Mouse (Mus musculus) G1E (cell line): ENCODE data around the gene Gpr22. TPM values are rescaled to one million over a fixed set of nuclear protein-coding genes. Genes with fewer than 3 reads are reported as not detected.
A peak's percentile ranks its signal among the peaks of the same experiment; 100 is the strongest.

Source experiments
- ATAC-seq: 2 replicates; pipeline ENCODE4 v1.8.0; 2016; ENCODE audit warnings: mild to moderate bottlenecking; ENCODE audit not compliant: insufficient number of reproducible peaks, poor library complexity, low FRiP score, severe bottlenecking; ENCODE audit errors: extremely low read depth
- DNase-seq: peaks from one replicate; pipeline ENCODE4 v3.0.0; 2012; ENCODE audit warnings: low spot score
- H3K27me3 ChIP-seq: 2 replicates; pipeline ENCODE4 v1.6.1; 2012; ENCODE audit warnings: mild to moderate bottlenecking, low read length, inconsistent platforms; ENCODE audit not compliant: insufficient read depth
- H3K36me3 ChIP-seq: replicated peaks from 2 replicates; pipeline ENCODE3; 2012; ENCODE audit warnings: mild to moderate bottlenecking, inconsistent platforms
- H3K4me1 ChIP-seq: 2 replicates; pipeline ENCODE4 v1.6.1; 2012; ENCODE audit warnings: low read depth, low read length, inconsistent platforms, mixed read lengths; ENCODE audit not compliant: insufficient read depth
- H3K4me3 ChIP-seq: 2 replicates; pipeline ENCODE4 v1.5.1; 2012; ENCODE audit warnings: low read depth, mild to moderate bottlenecking, inconsistent platforms, low read length, moderate library complexity, mixed read lengths
- H3K9me3 ChIP-seq: replicated peaks from 2 replicates; pipeline ENCODE4 v1.6.1; 2012; ENCODE audit warnings: inconsistent platforms
- CTCF ChIP-seq: IDR thresholded peaks from 2 replicates; pipeline ENCODE4 v1.5.1; 2012; ENCODE audit warnings: low read depth, low read length, inconsistent platforms, mixed read lengths
- GATA1 ChIP-seq: IDR thresholded peaks from 2 replicates; pipeline ENCODE4 v1.6.1; 2012; ENCODE audit warnings: borderline replicate concordance, low read length, inconsistent platforms, mixed read lengths
- GATA2 ChIP-seq: IDR thresholded peaks from 2 replicates; pipeline ENCODE4 v1.6.1; 2012; ENCODE audit warnings: low read depth, low read length, inconsistent platforms, borderline replicate concordance
- POLR2AphosphoS5 ChIP-seq: IDR thresholded peaks from 2 replicates; pipeline ENCODE4 v1.6.1; 2012; ENCODE audit warnings: low read depth, low read length, inconsistent platforms; ENCODE audit not compliant: insufficient replicate concordance
- TAL1 ChIP-seq: conservative IDR thresholded peaks from 2 replicates; pipeline ENCODE4 v1.6.1; 2012; ENCODE audit warnings: low read depth, low read length, inconsistent platforms, mixed read lengths
- polyA plus RNA-seq: library from polyadenylated mRNA; stranded (reverse); fragments of >175 nt; gene quantifications from 2 replicates; pipeline ENCODE4 v1.2.3, GENCODE M21; 2012
- total RNA-seq, 2 experiments: library from RNA; stranded (forward) in 1 of 2; stranded (reverse) in 1 of 2; fragments of 200-1000 nt in 1 of 2; fragments of >200 nt in 1 of 2; fragmentation: Nextera tagmentation in 1 of 2; gene quantifications; 2 replicates each; pipeline ENCODE4 v1.2.3; 2014 to 2017

Gpr22 gene
- total and polyA plus RNA-seq, 3 experiments: 0.16 TPM; not detected in 2

DNA sequence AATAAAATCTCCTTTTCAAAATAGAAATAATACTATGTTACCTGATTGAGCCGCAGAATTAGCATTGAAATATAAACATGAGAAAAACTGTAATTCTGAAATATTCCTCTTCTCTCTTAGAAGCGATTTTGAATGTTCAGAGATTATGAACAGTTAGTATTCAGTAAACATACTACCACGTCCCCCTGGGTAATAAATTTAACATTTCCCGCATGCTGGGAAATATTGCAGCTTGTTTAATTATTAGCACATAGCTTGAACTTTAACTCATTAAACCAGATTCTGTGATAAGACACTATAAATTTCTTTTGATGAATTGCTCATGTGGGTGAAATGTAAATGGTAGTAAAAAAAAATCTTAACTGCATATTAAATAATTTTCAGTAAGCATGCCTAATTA, 1.0 kb downstream of the Gpr22 start:
- Histone ChIP-seq H3K4me1 (peaks cover 3% of the 10 kb centered on the region; the same call in 1 of the 2 replicates), H3K27me3 (no peaks in the 10 kb centered on the region), H3K36me3 (peaks cover 8% of the 10 kb centered on the region), H3K4me3 (no peak overlapping the region), H3K9me3 (no peaks in the 10 kb centered on the region)
- no peak for ATAC-seq
- no peak for DNase-seq
- no peak for TF ChIP-seq GATA2
- TF ChIP-seq CTCF: no peak
- TF ChIP-seq POLR2AphosphoS5: no peak
- no peak for TF ChIP-seq GATA1
- TF ChIP-seq TAL1: no peak

DNA sequence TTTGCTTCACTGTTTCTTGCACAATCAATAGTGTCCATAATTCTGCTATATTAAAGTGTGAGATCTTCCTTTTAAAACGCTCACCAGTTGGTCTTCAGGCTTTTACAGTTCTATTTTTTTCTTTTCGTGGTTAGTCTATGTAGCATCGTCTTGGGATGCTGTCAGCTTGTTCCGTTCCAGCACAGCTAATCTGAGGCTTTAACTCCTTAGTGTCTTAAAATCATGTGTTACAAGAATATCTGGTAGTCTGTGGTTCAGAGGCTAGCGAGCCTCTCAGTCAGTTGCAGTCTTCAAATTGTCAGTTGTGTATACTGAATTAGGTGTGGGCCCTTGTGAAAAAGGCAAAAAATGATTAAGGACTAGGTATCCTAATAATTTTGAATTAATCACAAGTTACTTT, 1.5 kb downstream of the Gpr22 start:
- DNase-seq: no peak
- Histone ChIP-seq H3K4me3 (no peak overlapping the region), H3K36me3 (peaks cover 8% of the 10 kb centered on the region), H3K27me3 (no peaks in the 10 kb centered on the region), H3K4me1 (peaks cover 3% of the 10 kb centered on the region; the same call in 1 of the 2 replicates), H3K9me3 (no peaks in the 10 kb centered on the region)
- no peak for ATAC-seq
- TF ChIP-seq GATA1 (no peak), TAL1 (no peak), CTCF (no peak), POLR2AphosphoS5 (no peak), GATA2 (no peak)

GRCm38 (mm10) chr12:31709665-31710064, 4.1 kb downstream of the Gpr22 start:
- TF ChIP-seq POLR2AphosphoS5 (no peak), GATA2 (no peak), TAL1 (no peak), GATA1 (no peak), CTCF (no peak)
- Histone ChIP-seq H3K27me3 (no peaks in the 10 kb centered on the region), H3K36me3 (peaks cover 8% of the 10 kb centered on the region), H3K4me1 (peaks cover 3% of the 10 kb centered on the region; the same call in 1 of the 2 replicates), H3K4me3 (no peak overlapping the region), H3K9me3 (no peaks in the 10 kb centered on the region)
- no peak for ATAC-seq
- DNase-seq: no peak

- Histone ChIP-seq H3K27me3 (no peaks in the 10 kb centered on the region), H3K36me3 (peaks cover 13% of the 10 kb centered on the region), H3K4me1 (peaks cover 3% of the 10 kb centered on the region; the same call in 1 of the 2 replicates), H3K4me3 (no peak overlapping the region), H3K9me3 (no peaks in the 10 kb centered on the region)
- TF ChIP-seq GATA1 (no peak), POLR2AphosphoS5 (no peak), TAL1 (no peak), CTCF (no peak), GATA2 (no peak)
- no peak for ATAC-seq
- DNase-seq: no peak
Observed at GRCm38 (mm10) chr12:31707531-31707930, 6.2 kb downstream of the Gpr22 start.

DNA sequence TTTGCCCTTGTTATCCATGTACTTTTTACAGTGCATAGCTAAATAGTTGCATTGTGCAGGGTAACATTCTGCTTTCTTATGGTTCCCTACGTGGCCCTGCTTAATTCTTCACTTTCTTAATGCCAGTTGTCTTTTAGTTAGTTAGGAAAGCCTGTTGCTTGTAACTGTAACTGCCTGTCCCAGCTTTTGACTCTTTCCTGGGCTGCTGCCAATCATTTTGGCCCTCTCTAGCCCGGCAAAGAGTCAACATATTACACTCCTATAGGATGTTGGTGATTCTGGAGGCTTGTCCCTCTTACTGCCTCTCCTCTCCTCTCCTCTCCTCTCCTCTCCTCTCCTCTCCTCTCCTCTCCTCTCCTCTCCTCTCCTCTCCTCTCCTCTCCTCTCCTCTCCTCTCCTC, 7.6 kb downstream of the Gpr22 start:
- ATAC-seq: no peak
- peaks cover 13% of the 10 kb centered on the region for H3K36me3 ChIP-seq
- H3K4me1 ChIP-seq: peaks cover 3% of the 10 kb centered on the region; the same call in 1 of the 2 replicates
- no peak overlapping the region for H3K4me3 ChIP-seq
- no peaks in the 10 kb centered on the region for H3K27me3 ChIP-seq
- DNase-seq: no peak
- H3K9me3 ChIP-seq: no peaks in the 10 kb centered on the region
- TF ChIP-seq GATA2: no peak

- no peak overlapping the region for H3K4me3 ChIP-seq
- TF ChIP-seq GATA2 (no peak), TAL1 (no peak), POLR2AphosphoS5 (no peak), CTCF (no peak), GATA1 (no peak)
- H3K9me3 ChIP-seq: no peaks in the 10 kb centered on the region
- no peak for DNase-seq
- peaks cover 5% of the 10 kb centered on the region for H3K36me3 ChIP-seq
- H3K4me1 ChIP-seq: no peaks in the 10 kb centered on the region
- 0 out of 2 replicates have a peak, but pooled peaks have one; percentile 8 for ATAC-seq
- H3K27me3 ChIP-seq: no peaks in the 10 kb centered on the region
Observed at GRCm38 (mm10) chr12:31703904-31704303, 9.8 kb downstream of the Gpr22 start.

DNA sequence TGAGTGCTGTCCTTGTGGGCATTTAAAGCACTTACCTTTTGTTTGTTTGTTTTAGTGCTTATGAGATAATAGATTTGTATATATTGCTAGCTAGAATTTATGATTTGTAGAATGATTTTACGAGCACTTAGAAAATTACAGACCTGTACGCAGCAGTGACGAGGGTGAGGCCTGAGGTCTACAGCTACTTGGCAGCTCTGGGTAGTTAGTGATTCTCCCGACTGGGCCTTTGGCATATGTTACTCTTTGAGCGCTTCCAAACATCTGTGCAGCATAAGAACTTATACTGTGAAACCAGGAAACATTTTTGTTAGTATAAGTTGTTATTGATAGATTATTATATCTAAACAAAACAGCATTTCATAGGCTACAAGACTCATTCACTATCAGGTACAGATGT, 12.3 kb downstream of the Gpr22 start:
- ATAC-seq (no peak), DNase-seq (no peak)
- no peaks in the 10 kb centered on the region; the same call in 1 of the 2 replicates for H3K9me3 ChIP-seq
- H3K4me3 ChIP-seq: no peak overlapping the region
- TF ChIP-seq GATA1: no peak
- TF ChIP-seq POLR2AphosphoS5: no peak
- TF ChIP-seq CTCF: no peak
- no peak for TF ChIP-seq TAL1
- no peak for TF ChIP-seq GATA2
- H3K36me3 ChIP-seq: peaks cover 20% of the 10 kb centered on the region
- H3K4me1 ChIP-seq: no peaks in the 10 kb centered on the region
- no peaks in the 10 kb centered on the region for H3K27me3 ChIP-seq
